Mouse (Mus musculus) kidney, adult 2 months (tissue): ENCODE results near the gene Rexo1.

ENCODE experiments used
- CTCF ChIP-seq: fragments of 200-500 bp; conservative IDR thresholded peaks from 2 replicates; pipeline ENCODE4 v1.5.1; 2011; ENCODE audit warnings: low read depth, mild to moderate bottlenecking, control low read depth, low read length, moderate library complexity, mixed read lengths; ENCODE audit not compliant: insufficient read depth, insufficient read length
- POLR2A ChIP-seq: fragments of 200-500 bp; IDR thresholded peaks from one replicate; pipeline ENCODE4 v1.6.1; 2011; ENCODE audit warnings: low read depth, low read length, control low read depth

DNA sequence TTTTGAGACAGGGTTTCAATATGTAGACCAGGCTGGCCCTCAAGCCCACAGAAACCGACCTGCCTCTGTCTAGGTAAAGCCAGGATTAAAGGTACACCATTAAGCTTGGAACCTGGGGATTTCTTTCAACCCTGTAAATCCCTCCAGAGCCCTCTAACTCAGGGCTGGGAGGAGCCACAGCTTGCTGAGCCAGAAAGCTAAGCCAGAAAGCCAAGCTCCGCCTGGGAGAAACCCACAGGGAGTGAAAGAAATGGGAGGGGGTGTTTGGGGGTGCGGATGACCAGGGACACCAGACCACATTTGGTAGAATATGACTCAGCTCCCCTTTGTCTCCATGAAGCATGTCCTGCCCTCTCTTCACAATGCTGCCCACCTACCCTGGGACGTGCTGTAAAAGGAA is 35.0 kb upstream of the Rexo1 start:
- TF ChIP-seq CTCF: no peak
- no peak for TF ChIP-seq POLR2A
